Mouse (Mus musculus): Measurements from ENCODE around the gene Gmeb2. TPM values are rescaled to one million over a fixed set of nuclear protein-coding genes. Genes with fewer than 3 reads are reported as not detected.
A peak's percentile ranks its signal among the peaks of the same experiment; 100 is the strongest.

Gmeb2 gene
- polyA plus RNA-seq, 1 experiment, result 16.7 TPM

DNA sequence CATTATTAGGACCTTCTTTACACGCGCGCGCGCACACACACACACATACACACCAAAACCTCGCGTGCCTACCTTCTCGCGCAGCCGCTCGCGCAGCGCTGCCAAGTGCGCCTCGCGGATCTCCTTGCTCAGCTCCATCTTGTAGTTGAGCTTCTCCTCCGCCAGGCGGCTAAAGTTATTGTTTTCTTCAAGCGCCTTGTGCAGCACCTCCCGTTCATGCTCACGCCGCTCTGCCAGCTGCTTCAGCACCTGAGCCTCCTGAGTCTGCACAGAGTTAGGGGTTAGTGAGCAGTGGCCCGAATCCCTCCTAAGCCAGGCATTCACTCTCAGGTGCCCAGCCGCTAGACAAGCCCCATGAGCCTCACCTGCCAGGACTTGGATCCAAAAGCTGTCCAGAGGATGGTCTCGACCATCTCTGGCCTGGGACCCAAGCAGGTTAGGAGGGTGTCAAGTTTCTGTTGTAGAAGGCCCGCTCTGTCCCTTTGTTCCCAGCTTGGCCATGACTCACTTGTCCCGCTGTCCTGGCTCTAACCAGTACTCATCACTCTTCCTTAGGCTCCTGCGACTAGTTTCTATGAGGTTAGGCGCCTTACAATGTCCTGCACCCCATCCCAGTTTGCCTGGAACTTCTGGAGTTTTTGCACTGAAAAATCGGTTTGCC is 19.4 kb upstream of the Gmeb2 start:
- Histone ChIP-seq H3K9ac (ENCODE audit: low read depth, poor library complexity, severe bottlenecking) (no peak overlapping the region), H3K27me3 (ENCODE audit: control insufficient read depth, insufficient read depth, low read length, poor library complexity, severe bottlenecking) (no peaks in the 10 kb centered on the region)
- TF ChIP-seq EP300 (IDR thresholded peaks at IDR 0.05; ENCODE audit: insufficient read depth, low read depth, low read length), result no peak
- TF ChIP-seq CTCF (IDR thresholded peaks at IDR 0.05; ENCODE audit: low read depth, low read length), result peak; percentile 41

DNA sequence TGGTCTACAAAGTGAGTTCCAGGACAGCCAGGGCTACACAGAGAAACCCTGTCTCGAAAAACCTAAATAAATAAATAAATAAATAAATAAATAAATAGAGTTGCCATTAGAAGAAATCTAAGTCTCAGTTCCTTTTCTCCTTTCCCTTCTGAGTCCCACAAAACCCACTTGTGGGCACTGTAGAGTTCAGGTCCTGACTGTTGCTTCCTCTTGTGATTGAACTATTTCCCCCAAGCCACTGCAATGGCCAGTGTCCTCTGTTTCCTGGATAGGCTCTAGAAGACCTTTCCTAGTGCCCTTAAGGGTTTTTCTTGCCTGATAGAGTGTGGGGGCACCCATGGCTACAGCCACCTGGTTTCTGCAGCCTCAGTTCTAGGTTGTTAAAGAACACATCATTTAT is 17.1 kb upstream of the Gmeb2 start:
- TF ChIP-seq CTCF (IDR thresholded peaks at IDR 0.05; ENCODE audit: low read depth, low read length), result no peak
- TF ChIP-seq EP300 (IDR thresholded peaks at IDR 0.05; ENCODE audit: insufficient read depth, low read depth, low read length), result no peak
- TF ChIP-seq POLR2A (IDR thresholded peaks at IDR 0.05; ENCODE audit: insufficient read depth, low read length), result no peak
- H3K9ac ChIP-seq (ENCODE audit: low read depth, poor library complexity, severe bottlenecking), result no peak overlapping the region
- H3K4me1 ChIP-seq (ENCODE audit: control insufficient read depth, insufficient read depth, low read length), result no peaks in the 10 kb centered on the region
- H3K27ac ChIP-seq (ENCODE audit: insufficient read depth, low read length), result no peak overlapping the region
- H3K4me3 ChIP-seq (ENCODE audit: low read depth, low read length), result no peak overlapping the region
- no peaks in the 10 kb centered on the region for H3K27me3 ChIP-seq (ENCODE audit: control insufficient read depth, insufficient read depth, low read length, poor library complexity, severe bottlenecking)
- no peaks in the 10 kb centered on the region for H3K9me3 ChIP-seq (replicated peaks; ENCODE audit: control insufficient read depth, insufficient read depth, low read length, poor library complexity, severe bottlenecking)
- H3K36me3 ChIP-seq (ENCODE audit: control insufficient read depth, insufficient read depth, low read length, poor library complexity, severe bottlenecking), result no peaks in the 10 kb centered on the region

More for the DNA sequence above, 19.4 kb upstream of the Gmeb2 start:
- Histone ChIP-seq H3K4me1 (ENCODE audit: control insufficient read depth, insufficient read depth, low read length) (no peaks in the 10 kb centered on the region), H3K9me3 (replicated peaks; ENCODE audit: control insufficient read depth, insufficient read depth, low read length, poor library complexity, severe bottlenecking) (no peaks in the 10 kb centered on the region), H3K27ac (ENCODE audit: insufficient read depth, low read length) (no peak overlapping the region), H3K36me3 (ENCODE audit: control insufficient read depth, insufficient read depth, low read length, poor library complexity, severe bottlenecking) (no peaks in the 10 kb centered on the region), H3K4me3 (ENCODE audit: low read depth, low read length) (no peak overlapping the region)

DNA sequence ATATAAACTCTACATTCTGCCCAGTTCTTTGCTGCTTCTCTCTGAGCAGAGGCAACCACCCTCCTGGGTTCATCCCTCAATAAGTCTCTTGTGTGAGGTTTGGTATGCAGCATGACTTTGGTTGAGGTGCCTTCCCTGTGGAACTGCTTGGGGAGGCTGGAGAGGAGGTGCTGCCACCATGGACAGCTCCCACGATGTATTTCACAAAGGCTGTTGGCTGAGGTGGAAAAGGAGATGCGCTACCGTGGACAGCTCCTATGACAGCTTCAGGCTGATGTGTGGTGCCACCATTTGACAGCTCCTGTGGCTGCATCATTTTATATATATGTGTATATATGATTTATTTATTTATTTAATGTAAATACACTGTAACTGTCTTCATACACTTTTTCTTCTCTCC is 14.2 kb upstream of the Gmeb2 start:
- H3K4me1 ChIP-seq (ENCODE audit: control insufficient read depth, insufficient read depth, low read length), result no peaks in the 10 kb centered on the region
- no peaks in the 10 kb centered on the region for H3K27me3 ChIP-seq (ENCODE audit: control insufficient read depth, insufficient read depth, low read length, poor library complexity, severe bottlenecking)
- H3K36me3 ChIP-seq (ENCODE audit: control insufficient read depth, insufficient read depth, low read length, poor library complexity, severe bottlenecking), result no peaks in the 10 kb centered on the region
- no peaks in the 10 kb centered on the region for H3K9me3 ChIP-seq (replicated peaks; ENCODE audit: control insufficient read depth, insufficient read depth, low read length, poor library complexity, severe bottlenecking)
- H3K9ac ChIP-seq (ENCODE audit: low read depth, poor library complexity, severe bottlenecking), result no peak overlapping the region
- no peak overlapping the region for H3K27ac ChIP-seq (ENCODE audit: insufficient read depth, low read length)
- H3K4me3 ChIP-seq (ENCODE audit: low read depth, low read length), result no peak overlapping the region
- TF ChIP-seq POLR2A (IDR thresholded peaks at IDR 0.05; ENCODE audit: insufficient read depth, low read length) (no peak), CTCF (IDR thresholded peaks at IDR 0.05; ENCODE audit: low read depth, low read length) (peak; percentile 49)

DNA sequence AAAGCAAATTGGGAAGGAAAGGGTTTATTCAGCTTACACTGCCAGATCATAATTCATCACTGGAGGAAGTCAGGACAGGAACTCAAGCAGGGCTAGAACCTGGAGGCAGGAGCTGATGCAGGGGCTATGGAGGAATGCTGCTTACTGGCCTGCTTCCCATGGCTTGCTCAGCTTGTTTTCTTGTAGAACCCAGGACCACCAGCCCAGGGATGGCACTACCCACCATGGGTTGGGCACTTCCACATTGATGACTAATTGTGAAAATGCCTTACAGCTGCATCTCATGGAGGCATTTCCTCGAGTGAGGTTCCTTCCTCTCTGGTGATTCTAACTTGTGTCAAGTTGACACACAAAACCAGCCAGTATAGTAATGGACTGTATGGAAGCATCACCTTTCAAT is 3.1 kb upstream of the Gmeb2 start:
- H3K9me3 ChIP-seq (replicated peaks; ENCODE audit: control insufficient read depth, insufficient read depth, low read length, poor library complexity, severe bottlenecking), result no peaks in the 10 kb centered on the region
- H3K27ac ChIP-seq (ENCODE audit: insufficient read depth, low read length), result no peak overlapping the region
- H3K27me3 ChIP-seq (ENCODE audit: control insufficient read depth, insufficient read depth, low read length, poor library complexity, severe bottlenecking), result no peaks in the 10 kb centered on the region
- H3K36me3 ChIP-seq (ENCODE audit: control insufficient read depth, insufficient read depth, low read length, poor library complexity, severe bottlenecking), result no peaks in the 10 kb centered on the region
- TF ChIP-seq CTCF (IDR thresholded peaks at IDR 0.05; ENCODE audit: low read depth, low read length) (no peak), POLR2A (IDR thresholded peaks at IDR 0.05; ENCODE audit: insufficient read depth, low read length) (no peak), EP300 (IDR thresholded peaks at IDR 0.05; ENCODE audit: insufficient read depth, low read depth, low read length) (no peak)
- no peaks in the 10 kb centered on the region for H3K4me1 ChIP-seq (ENCODE audit: control insufficient read depth, insufficient read depth, low read length)
- H3K9ac ChIP-seq (ENCODE audit: low read depth, poor library complexity, severe bottlenecking), result no peak overlapping the region
- no peak overlapping the region for H3K4me3 ChIP-seq (ENCODE audit: low read depth, low read length)

DNA sequence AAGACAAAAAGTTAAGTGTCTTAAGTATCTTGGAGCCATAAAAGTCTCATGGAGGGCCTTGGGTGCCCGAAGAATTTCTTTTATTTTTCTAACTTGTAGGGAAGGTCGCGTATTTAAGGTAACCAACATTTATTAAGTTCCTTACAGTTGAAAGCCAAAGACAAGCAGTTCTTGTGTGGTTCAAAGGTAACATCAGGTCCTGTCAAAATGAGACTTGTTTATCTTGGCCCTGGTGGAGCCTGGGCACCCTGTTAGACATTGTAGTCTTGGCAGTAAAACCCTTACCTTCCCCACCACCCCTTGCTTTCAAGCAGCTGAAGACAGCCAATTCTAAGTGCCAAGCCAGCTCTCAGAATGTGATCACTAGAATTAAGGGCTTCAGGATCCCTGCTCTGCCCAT is 856 bp upstream of the Gmeb2 start:
- no peak overlapping the region for H3K4me3 ChIP-seq (ENCODE audit: low read depth, low read length)
- peaks cover 3% of the 10 kb centered on the region; the same call in 1 of the 2 replicates for H3K36me3 ChIP-seq (ENCODE audit: control insufficient read depth, insufficient read depth, low read length, poor library complexity, severe bottlenecking)
- no peak overlapping the region for H3K27ac ChIP-seq (ENCODE audit: insufficient read depth, low read length)
- TF ChIP-seq POLR2A (IDR thresholded peaks at IDR 0.05; ENCODE audit: insufficient read depth, low read length) (no peak), EP300 (IDR thresholded peaks at IDR 0.05; ENCODE audit: insufficient read depth, low read depth, low read length) (no peak), CTCF (IDR thresholded peaks at IDR 0.05; ENCODE audit: low read depth, low read length) (no peak)
- no peaks in the 10 kb centered on the region for H3K9me3 ChIP-seq (replicated peaks; ENCODE audit: control insufficient read depth, insufficient read depth, low read length, poor library complexity, severe bottlenecking)
- peak overlapping the region; percentile 72 for H3K9ac ChIP-seq (ENCODE audit: low read depth, poor library complexity, severe bottlenecking)
- no peaks in the 10 kb centered on the region for H3K4me1 ChIP-seq (ENCODE audit: control insufficient read depth, insufficient read depth, low read length)
- no peaks in the 10 kb centered on the region for H3K27me3 ChIP-seq (ENCODE audit: control insufficient read depth, insufficient read depth, low read length, poor library complexity, severe bottlenecking)

DNA sequence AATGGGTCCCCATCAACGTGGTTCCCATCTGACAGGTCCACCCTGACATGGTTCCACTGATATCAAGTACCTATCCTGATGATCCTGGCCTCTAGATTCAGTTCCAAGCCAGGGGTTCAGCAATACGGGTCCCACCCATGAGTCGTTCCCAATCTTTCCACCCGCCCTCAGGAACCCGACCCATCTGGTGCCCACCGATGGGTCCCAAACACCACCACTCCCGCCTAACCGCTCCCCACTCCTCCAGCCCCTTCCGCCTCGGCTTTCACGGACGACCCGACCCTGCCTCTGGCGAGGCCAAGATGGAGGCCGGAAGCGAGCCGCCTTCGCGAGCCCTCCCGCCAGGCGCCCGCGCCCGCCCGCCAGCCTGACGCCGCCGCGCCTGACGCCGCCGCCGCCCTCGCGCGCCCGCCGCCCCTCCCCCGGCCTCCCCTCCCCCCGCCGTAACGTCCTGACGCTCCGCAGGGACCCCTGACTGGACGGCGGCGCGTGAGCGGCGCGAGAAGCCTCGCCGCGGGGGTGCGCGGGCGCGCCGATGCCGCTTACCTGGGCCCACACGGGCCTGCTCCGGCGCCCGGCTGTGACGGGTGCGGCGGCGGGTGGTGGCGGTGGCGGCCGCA is 387 bp downstream of the Gmeb2 start:
- TF ChIP-seq POLR2A (IDR thresholded peaks at IDR 0.05; ENCODE audit: insufficient read depth, low read length) (peak; percentile 72), CTCF (IDR thresholded peaks at IDR 0.05; ENCODE audit: low read depth, low read length) (no peak)
- peak overlapping the region; percentile 76 for H3K4me3 ChIP-seq (ENCODE audit: low read depth, low read length)
- H3K9ac ChIP-seq (ENCODE audit: low read depth, poor library complexity, severe bottlenecking), result peak overlapping the region; percentile 82
- H3K4me1 ChIP-seq (ENCODE audit: control insufficient read depth, insufficient read depth, low read length), result no peaks in the 10 kb centered on the region
- H3K27ac ChIP-seq (ENCODE audit: insufficient read depth, low read length), result peak overlapping the region; percentile 85
- H3K9me3 ChIP-seq (replicated peaks; ENCODE audit: control insufficient read depth, insufficient read depth, low read length, poor library complexity, severe bottlenecking), result no peaks in the 10 kb centered on the region
- no peaks in the 10 kb centered on the region for H3K27me3 ChIP-seq (ENCODE audit: control insufficient read depth, insufficient read depth, low read length, poor library complexity, severe bottlenecking)
- H3K36me3 ChIP-seq (ENCODE audit: control insufficient read depth, insufficient read depth, low read length, poor library complexity, severe bottlenecking), result peaks cover 3% of the 10 kb centered on the region; the same call in 1 of the 2 replicates
